Mouse (Mus musculus) testis, adult 10 weeks (tissue): Measurements from ENCODE around the gene Olfr1321. TPM values are rescaled to one million over a fixed set of nuclear protein-coding genes. Genes with fewer than 3 reads are reported as not detected.

Source experiments
- polyA plus RNA-seq: library from polyadenylated mRNA; stranded (reverse); fragments of 350-450 nt; fragmentation: Illumina TruSeq; extraction: RNeasy Lipid Tissue Mini Kit (QIAGEN cat#74804); gene quantifications from one replicate; pipeline ENCODE4 v1.2.3, GENCODE M21; 2014; ENCODE audit warnings: low read depth, low replicate concordance

Olfr1321 gene
- not detected for polyA plus RNA-seq

DNA sequence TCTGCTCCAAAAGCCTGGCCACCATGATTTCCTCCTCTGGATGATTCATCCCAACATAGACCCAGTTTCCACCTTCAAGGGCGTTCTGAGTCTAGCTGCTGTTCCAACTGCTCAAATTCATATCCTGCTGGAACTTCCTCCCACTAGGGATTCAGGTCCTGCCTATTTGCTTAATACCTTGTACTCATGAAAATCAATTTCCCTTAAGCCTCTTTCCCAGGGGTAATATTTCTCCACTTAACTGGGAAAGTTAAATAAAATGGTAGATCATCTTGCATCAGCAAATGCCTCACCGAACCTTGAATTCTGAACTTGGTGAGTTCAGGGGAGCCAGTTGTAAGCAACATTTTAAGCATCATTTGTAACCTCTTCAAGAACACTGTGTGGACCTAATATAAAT lies at the start of gene Olfr1321:
Gene Olfr1321 (minus strand): TSS at position 101 of the 400 bp plus-strand sequence.

Other genes with a start within 250 kb of the Olfr1321 start
- not detected for gene Olfr1320, start 62.7 kb downstream of the Olfr1321 start, polyA plus RNA-seq
- gene Igsf1, start 62.7 kb upstream of the Olfr1321 start, polyA plus RNA-seq: not detected
- not detected for gene Olfr1322, start 156.4 kb upstream of the Olfr1321 start, polyA plus RNA-seq